Mouse (Mus musculus): Measurements from ENCODE around the gene Zdhhc19.

- TF ChIP-seq CTCF (IDR thresholded peaks at IDR 0.05) (no peak), EP300 (IDR thresholded peaks at IDR 0.05) (no peak)
Measured at GRCm38 (mm10) chr16:32501459-32501858, 5.4 kb downstream of the Zdhhc19 start.
